Comparison of ENCODE assay signal across 22 mouse cellular contexts in genomic region chr12:108761665-108762064, GRCm38 (mm10). TPM values are rescaled to one million over a fixed set of nuclear protein-coding genes. Genes with fewer than 3 reads are reported as not detected.
DNase-seq lines count a peak whose midpoint lies in the region; ATAC-seq and TF ChIP-seq lines count a peak whose summit lies in the region.
"Had no signal": no experiment of that assay in that cellular context is flagged by ENCODE, and none has a peak within 500 bp of the region (broad histone marks: within the 10 kb centered on the region; RNA-seq: fewer than 3 reads in every experiment).

No protein-coding gene starts in this region.

- H3K9me3 ChIP-seq in heart, postnatal 0 days (replicated peaks; ENCODE audit: control insufficient read depth, low read length): no peaks in the 10 kb centered on the region
- no peaks in the 10 kb centered on the region for H3K9me3 ChIP-seq in liver, postnatal 0 days (ENCODE audit: low read length)
- H3K9me3 ChIP-seq: hindbrain, embryonic 13.5 days; limb, embryonic 10.5 days; limb, embryonic 15.5 days; midbrain, embryonic 12.5 days; neural tube, embryonic 13.5 days had no signal

- 66% methylated on average over 4 of the region's 4 CpGs for WGBS in heart, postnatal 0 days
- 85% methylated on average over 4 of the region's 4 CpGs for WGBS in thymus, adult 2 months
- WGBS in liver, postnatal 0 days (ENCODE audit: insufficient replicate concordance): 73% methylated on average over 4 of the region's 4 CpGs

- DNase-seq in heart, postnatal 0 days (ENCODE audit: low spot score): no peak
- no peak for DNase-seq in heart, adult 9 months (ENCODE audit: low spot score in 2 of 2)
- no peak for DNase-seq in thymus, adult 2 months
- no peak for DNase-seq in thymus, adult 18-20 months
- no peak for DNase-seq in liver, postnatal 0 days
- DNase-seq in cerebellum, adult 11 months: no peak
- DNase-seq in frontal cortex, postnatal 10 days (ENCODE audit: low spot score in 2 of 2): no peak
- DNase-seq: cerebellum, adult 11-12 months; cerebellum, postnatal 10 days; gastrocnemius, postnatal 10 days; heart, postnatal 4 days; right cerebral cortex, postnatal 14 days had no signal

- no peak for TF ChIP-seq POLR2A in thymus, adult 2 months (IDR thresholded peaks at IDR 0.05; ENCODE audit: control insufficient read depth, extremely low read depth, insufficient read depth, low read length, poor library complexity)

- H3K27me3 ChIP-seq in heart, postnatal 0 days (ENCODE audit: control insufficient read depth, insufficient read depth, low read length): no peaks in the 10 kb centered on the region
- H3K27me3 ChIP-seq in thymus, adult 2 months (ENCODE audit: control insufficient read depth, insufficient read depth, low read length): no peaks in the 10 kb centered on the region
- H3K27me3 ChIP-seq in liver, postnatal 0 days (ENCODE audit: insufficient read depth, low read length): no peaks in the 10 kb centered on the region
- H3K27me3 ChIP-seq: hindbrain, embryonic 13.5 days; limb, embryonic 15.5 days; midbrain, embryonic 12.5 days; neural tube, embryonic 13.5 days had no signal

- H3K4me1 ChIP-seq in heart, postnatal 0 days (ENCODE audit: control insufficient read depth, insufficient read depth): peaks cover 12% of the 10 kb centered on the region; the same call in 1 of the 2 replicates
- H3K4me1 ChIP-seq in thymus, adult 2 months (replicated peaks; ENCODE audit: control insufficient read depth, insufficient read depth, low read length): peaks cover 38% of the 10 kb centered on the region
- peaks cover 16% of the 10 kb centered on the region for H3K4me1 ChIP-seq in brown adipose tissue, adult 24 weeks (ENCODE audit: control insufficient read depth, insufficient read depth, insufficient read length, low read length)
- H3K4me1 ChIP-seq in liver, postnatal 0 days (ENCODE audit: insufficient read depth): peaks cover 43% of the 10 kb centered on the region

- no peak for TF ChIP-seq CTCF in heart, postnatal 0 days (IDR thresholded peaks at IDR 0.05; ENCODE audit: low read depth)
- no peak for TF ChIP-seq CTCF in thymus, adult 2 months (IDR thresholded peaks at IDR 0.05; ENCODE audit: borderline replicate concordance, control insufficient read depth, extremely low read depth, insufficient read depth, low read length, poor library complexity)
- TF ChIP-seq CTCF in liver, postnatal 0 days (IDR thresholded peaks at IDR 0.05; ENCODE audit: low read depth): no peak

- no peak overlapping the region for H3K4me2 ChIP-seq in heart, postnatal 0 days (ENCODE audit: low read depth, low read length)
- H3K4me2 ChIP-seq in liver, postnatal 0 days (ENCODE audit: low read depth, low read length): no peak overlapping the region
- H3K4me2 ChIP-seq: hindbrain, embryonic 13.5 days; limb, embryonic 15.5 days; lung, embryonic 14.5 days; midbrain, embryonic 12.5 days; neural tube, embryonic 13.5 days had no signal

- H3K27ac ChIP-seq in heart, postnatal 0 days (ENCODE audit: low read depth): peak overlapping the region; percentile 24; the same call in 1 of the 2 replicates
- peak overlapping the region; percentile 3 for H3K27ac ChIP-seq in thymus, adult 2 months (ENCODE audit: control insufficient read depth, insufficient read depth, low read length)
- H3K27ac ChIP-seq in brown adipose tissue, adult 24 weeks (replicated peaks; ENCODE audit: low read depth, low read length): peak overlapping the region; percentile 92
- H3K27ac ChIP-seq in liver, postnatal 0 days (ENCODE audit: low read depth): peak overlapping the region; percentile 68; the same call in 1 of the 2 replicates
- H3K27ac ChIP-seq: hindbrain, embryonic 13.5 days; limb, embryonic 10.5 days; limb, embryonic 15.5 days; midbrain, embryonic 12.5 days; neural tube, embryonic 13.5 days had no signal

- no peak overlapping the region for H3K9ac ChIP-seq in heart, postnatal 0 days (replicated peaks; ENCODE audit: low read depth, low read length)
- no peak overlapping the region for H3K9ac ChIP-seq in liver, postnatal 0 days (replicated peaks)
- H3K9ac ChIP-seq: hindbrain, embryonic 13.5 days; limb, embryonic 15.5 days; lung, embryonic 14.5 days; midbrain, embryonic 12.5 days; neural tube, embryonic 13.5 days had no signal

- no peak for ATAC-seq in heart, postnatal 0 days (ENCODE audit: insufficient read depth, low read depth)
- no peak for ATAC-seq in liver, postnatal 0 days
- ATAC-seq: forebrain, embryonic 16.5 days; intestine, postnatal 0 days had no signal

- H3K36me3 ChIP-seq in heart, postnatal 0 days (replicated peaks; ENCODE audit: control insufficient read depth, insufficient read depth, low read length): no peaks in the 10 kb centered on the region
- no peaks in the 10 kb centered on the region for H3K36me3 ChIP-seq in thymus, adult 2 months (ENCODE audit: control insufficient read depth, insufficient read depth, low read length)
- no peaks in the 10 kb centered on the region for H3K36me3 ChIP-seq in liver, postnatal 0 days (replicated peaks; ENCODE audit: insufficient read depth, low read length)
- H3K36me3 ChIP-seq: hindbrain, embryonic 13.5 days; limb, embryonic 10.5 days; limb, embryonic 15.5 days; midbrain, embryonic 12.5 days; neural tube, embryonic 13.5 days had no signal

- H3K4me3 ChIP-seq in heart, postnatal 0 days (ENCODE audit: low read depth, low read length): no peak overlapping the region
- H3K4me3 ChIP-seq in thymus, adult 2 months (ENCODE audit: control insufficient read depth, insufficient read depth, low read length): no peak overlapping the region
- no peak overlapping the region for H3K4me3 ChIP-seq in brown adipose tissue, adult 24 weeks (ENCODE audit: insufficient read depth, low read depth, low read length)
- no peak overlapping the region for H3K4me3 ChIP-seq in liver, postnatal 0 days (ENCODE audit: low read depth, low read length)
- H3K4me3 ChIP-seq: erythroblast, embryonic 14.5 days; hindbrain, embryonic 13.5 days; limb, embryonic 10.5 days; limb, embryonic 15.5 days; midbrain, embryonic 12.5 days; neural tube, embryonic 13.5 days had no signal

- 0 out of 2 replicates have a peak, but pooled peaks have one; percentile 6 for TF ChIP-seq EP300 in heart, postnatal 0 days (IDR thresholded peaks at IDR 0.05; ENCODE audit: low read depth)
- TF ChIP-seq EP300 in liver, postnatal 0 days (IDR thresholded peaks at IDR 0.05; ENCODE audit: low read depth): no peak

RNA-seq across cellular contexts. Expression of gene Yy1, which starts 31.1 kb away (rescaled TPM):
- total RNA-seq in heart, postnatal 0 days (2014; rRNA removed; ENCODE audit: low replicate concordance): 21.5 and 32.7 TPM in 2 replicates
- polyA plus RNA-seq in heart, postnatal 0 days (2015; fragmentation: Nextera tagmentation; extraction: Ambion mirVana): 7.1 and 7.6 TPM in 2 replicates
- polyA plus RNA-seq in thymus, adult 2 months (2012; rRNA removed): 37.8 and 48.3 TPM in 2 replicates
- 27.6 and 29.0 TPM in 2 replicates for polyA plus RNA-seq in brown adipose tissue, adult 24 weeks (2012; ENCODE audit: insufficient read depth, insufficient read length, missing spikeins)
- 5.3 and 5.9 TPM in 2 replicates for polyA plus RNA-seq in liver, postnatal 0 days (2015; fragmentation: Nextera tagmentation; extraction: Ambion mirVana)

RNA-seq across cellular contexts. Expression of gene Degs2, which starts 59.5 kb away (rescaled TPM):
- total RNA-seq in heart, postnatal 0 days (2014; rRNA removed; ENCODE audit: low replicate concordance): 2.3 TPM in 1 of 2 replicates, not detected in the other
- 0.12 and 0.38 TPM in 2 replicates for polyA plus RNA-seq in heart, postnatal 0 days (2015; fragmentation: Nextera tagmentation; extraction: Ambion mirVana)
- 21.1 and 21.6 TPM in 2 replicates for polyA plus RNA-seq in thymus, adult 2 months (2012; rRNA removed)
- polyA plus RNA-seq in brown adipose tissue, adult 24 weeks (2012; ENCODE audit: insufficient read depth, insufficient read length, missing spikeins): not detected in 2 replicates
- 0.13 TPM in 2 replicates for polyA plus RNA-seq in liver, postnatal 0 days (2015; fragmentation: Nextera tagmentation; extraction: Ambion mirVana)
- total RNA-seq: heart, postnatal 4 days had no signal
- polyA plus RNA-seq: erythroblast, embryonic 14.5 days had no signal

Comparison
In these comparisons a context has a peak if more than half of its experiments do, and no peak if none do; other contexts are left out.
1. H3K27ac ChIP-seq: peak in every context shown above with its lines; median percentile 92 in brown adipose tissue, adult 24 weeks; 68 in liver, postnatal 0 days; 24 in heart, postnatal 0 days; 3 in thymus, adult 2 months.
2. RNA of gene Degs2, which starts 59.5 kb away (polyA plus RNA-seq): 21.1 to 21.6 TPM in thymus, adult 2 months; 0.13 TPM in liver, postnatal 0 days, 0.12 to 0.38 TPM in heart, postnatal 0 days and not detected in brown adipose tissue, adult 24 weeks; every median in the first group is over 10 times any median in the second.